Mouse (Mus musculus): ENCODE data around the gene Mea1.

Mea1 gene

GRCm38 (mm10) chr17:46667712-46668111 lies 10.9 kb upstream of the Mea1 start:
- DNase-seq (ENCODE audit: extremely low read depth, insufficient read length, low spot score), result no peak

- no peak for DNase-seq (ENCODE audit: extremely low read depth, insufficient read length, low spot score)
These were observed 8.7 kb upstream of the Mea1 start for GRCm38 (mm10) chr17:46669911-46670310.

GRCm38 (mm10) chr17:46673850-46674529 lies 4.6 kb upstream of the Mea1 start, which contains the start of gene Rrp36:
Gene Rrp36 (minus strand): TSS chr17:46674352.
- DNase-seq (ENCODE audit: extremely low read depth, insufficient read length, low spot score), result peak; percentile 94

DNA sequence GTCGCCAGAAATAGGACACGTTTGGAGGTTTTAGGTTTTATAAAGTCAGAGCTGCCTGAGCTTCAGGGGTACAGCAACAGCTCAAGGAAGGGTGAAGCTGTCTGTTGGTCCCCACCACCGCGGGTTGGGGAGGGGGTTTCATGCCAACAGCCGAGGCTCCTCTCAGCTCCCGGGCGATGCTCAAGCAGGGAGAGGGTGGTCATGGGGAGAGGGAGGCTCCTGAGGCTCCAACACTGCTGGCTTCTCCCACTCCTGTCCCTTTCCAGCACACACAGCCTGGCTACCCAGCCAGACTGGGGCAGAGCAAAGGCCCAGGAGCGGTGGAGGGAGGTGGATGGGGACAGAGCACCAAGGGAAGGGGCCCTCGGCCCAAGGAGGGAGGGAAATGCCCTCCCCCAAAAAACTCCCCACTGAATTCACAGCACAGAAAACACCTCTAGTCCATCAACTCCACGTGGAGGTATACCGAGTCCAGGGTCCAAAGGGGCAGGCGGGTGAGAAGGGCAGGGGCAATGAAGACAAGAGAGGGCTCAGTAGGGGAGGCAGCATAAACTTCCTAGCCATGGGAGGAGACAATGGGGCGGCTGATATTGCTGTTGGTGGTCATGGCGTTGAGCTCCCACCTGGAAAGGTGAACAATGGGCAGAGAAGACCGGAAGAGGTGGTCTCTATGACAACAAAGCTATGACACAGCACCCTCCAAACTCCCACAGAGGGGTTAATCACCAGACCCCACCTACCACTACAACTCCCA lies 3.9 kb upstream of the Mea1 start:
- no peak for DNase-seq (ENCODE audit: extremely low read depth, insufficient read length, low spot score)

DNA sequence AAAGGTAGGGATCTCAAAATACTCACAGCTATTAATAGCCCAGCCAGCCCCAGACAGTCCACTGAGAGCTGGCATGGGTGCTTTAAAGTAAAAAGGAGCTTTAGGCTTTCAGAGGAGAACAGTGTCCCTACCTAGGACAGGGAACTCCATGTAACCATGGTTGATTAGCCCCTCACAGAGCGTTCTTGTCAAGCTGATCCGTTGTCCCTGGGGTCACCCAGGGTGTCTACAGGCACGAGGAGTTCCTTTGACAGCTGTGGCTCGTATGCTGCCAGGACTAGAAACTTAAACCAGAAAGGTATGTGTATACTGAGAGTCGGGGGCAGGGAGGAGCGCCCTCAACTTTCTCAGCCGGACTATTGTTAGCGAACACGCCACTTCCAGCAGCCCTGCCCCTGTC lies 318 bp downstream of the Mea1 start:
- DNase-seq (ENCODE audit: extremely low read depth, insufficient read length, low spot score), result no peak

DNA sequence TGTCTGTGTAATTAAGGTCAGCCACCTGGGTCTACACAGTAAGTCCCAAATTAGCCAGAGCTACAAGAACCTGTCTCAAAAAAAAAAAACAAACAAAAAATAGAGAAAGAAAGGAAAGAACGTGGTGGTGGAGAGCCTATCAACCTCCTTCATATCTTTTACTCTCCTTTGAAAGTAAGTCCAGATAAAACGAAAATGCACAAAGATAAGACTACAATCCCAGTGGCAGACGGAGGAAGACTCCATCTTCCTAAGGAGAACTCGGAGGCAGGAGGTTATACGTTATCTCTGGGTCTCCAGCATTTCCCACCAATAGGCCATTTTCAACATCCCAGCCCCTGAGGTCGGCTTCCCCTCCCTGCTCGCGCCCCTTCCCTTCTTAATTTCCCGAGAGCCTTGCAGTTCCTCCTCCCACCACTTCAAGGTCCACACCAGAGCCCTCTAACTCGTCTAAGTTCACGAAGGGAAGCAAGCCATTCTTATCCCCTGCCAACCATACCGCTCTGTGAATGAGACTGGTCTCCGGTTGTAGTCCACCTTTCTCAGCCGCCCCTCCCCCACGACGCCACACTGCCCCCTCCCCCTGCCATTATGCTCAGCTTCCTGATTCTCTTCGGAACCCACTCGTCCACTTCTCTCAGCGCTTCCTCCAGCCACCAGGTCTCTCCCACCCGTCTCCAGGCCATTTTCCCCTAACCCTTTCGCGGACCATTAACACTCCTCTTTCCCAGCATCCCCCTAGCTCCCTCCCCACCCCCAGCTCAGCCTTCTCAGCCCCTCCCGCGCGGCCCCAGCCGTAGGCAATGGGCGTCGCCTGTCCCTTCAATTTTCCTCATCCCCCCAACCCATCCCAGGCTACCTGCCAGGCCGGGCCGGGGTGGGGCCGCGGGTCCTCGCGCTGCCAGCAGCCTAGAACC lies 1.5 kb downstream of the Mea1 start:
- no peak for DNase-seq (ENCODE audit: extremely low read depth, insufficient read length, low spot score)

- DNase-seq (ENCODE audit: extremely low read depth, insufficient read length, low spot score), result peak; percentile 99
These were observed 2.3 kb downstream of the Mea1 start, which contains the start of gene Klhdc3 for GRCm38 (mm10) chr17:46680760-46681373. Gene Klhdc3 (minus strand): TSS chr17:46680914.

GRCm38 (mm10) chr17:46681466-46682118 lies 3.0 kb downstream of the Mea1 start:
- DNase-seq (ENCODE audit: extremely low read depth, insufficient read length, low spot score), result no peak

- no peak for DNase-seq (ENCODE audit: extremely low read depth, insufficient read length, low spot score)
These were observed 4.2 kb downstream of the Mea1 start for GRCm38 (mm10) chr17:46682654-46683389.

DNA sequence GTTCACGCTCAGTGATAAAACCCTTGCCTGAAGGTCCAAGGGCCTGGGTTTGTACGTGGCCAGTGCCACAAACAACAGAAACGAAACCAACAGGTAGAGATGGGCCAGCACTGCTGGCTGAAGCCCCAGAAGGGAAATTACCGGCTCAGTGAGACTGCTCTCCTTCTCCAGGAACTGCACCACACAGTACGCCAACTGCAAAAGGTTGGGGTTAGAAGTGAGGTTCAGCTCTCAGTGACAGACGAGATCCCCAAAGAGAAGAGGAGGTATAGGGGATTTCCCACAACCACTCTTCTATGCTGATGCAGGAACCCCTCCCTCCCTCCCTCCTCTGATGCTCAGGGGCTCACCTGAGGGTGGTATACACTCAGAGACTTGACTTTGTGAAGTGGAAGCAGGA lies 7.3 kb downstream of the Mea1 start:
- DNase-seq (ENCODE audit: extremely low read depth, insufficient read length, low spot score), result no peak

- no peak for DNase-seq (ENCODE audit: extremely low read depth, insufficient read length, low spot score)
These were observed 12.1 kb downstream of the Mea1 start for GRCm38 (mm10) chr17:46690665-46691064.

- DNase-seq (ENCODE audit: extremely low read depth, insufficient read length, low spot score), result peak; percentile 73
These were observed 12.8 kb downstream of the Mea1 start for GRCm38 (mm10) chr17:46691390-46691789.

- DNase-seq (ENCODE audit: extremely low read depth, insufficient read length, low spot score), result no peak
These were observed 16.0 kb downstream of the Mea1 start for GRCm38 (mm10) chr17:46694517-46695063.

DNA sequence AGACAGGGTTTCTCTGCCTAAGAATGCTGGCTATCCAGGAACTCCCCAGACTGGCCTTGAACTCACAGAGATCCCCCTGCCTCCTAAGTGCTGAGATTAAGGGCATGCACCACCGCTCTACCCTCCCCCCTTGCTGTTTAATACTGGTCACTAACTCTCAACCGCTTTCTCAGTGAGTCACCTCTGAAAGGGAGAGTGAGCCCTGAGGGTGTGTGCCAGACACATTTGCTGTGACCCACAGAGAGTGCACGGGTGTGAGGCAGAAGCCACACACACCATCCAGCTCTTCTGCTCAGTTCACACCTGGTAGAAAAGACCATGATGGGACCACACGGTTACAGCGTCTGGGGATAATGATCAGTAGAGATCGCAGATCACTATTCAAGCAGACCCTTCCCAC lies 19.9 kb downstream of the Mea1 start:
- DNase-seq (ENCODE audit: extremely low read depth, insufficient read length, low spot score), result peak; percentile 63

DNA sequence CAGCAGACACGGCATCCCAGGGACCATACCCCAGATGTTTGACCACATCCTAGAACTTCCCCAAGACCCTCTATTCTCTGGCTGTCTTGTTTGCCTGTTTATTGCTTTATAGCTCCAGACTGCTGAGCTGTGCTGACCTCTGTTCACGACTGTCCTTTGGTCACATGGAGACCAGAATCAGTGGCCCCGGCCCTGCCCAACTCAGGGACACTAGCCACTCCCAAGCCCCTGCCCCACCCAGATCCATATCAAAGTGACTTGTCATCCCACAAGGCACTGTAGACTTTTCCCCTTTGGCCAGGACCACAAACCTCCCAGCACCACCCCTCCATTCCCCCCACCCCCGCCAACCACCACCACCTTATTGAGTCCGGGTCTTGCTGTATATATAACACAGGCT lies 20.7 kb downstream of the Mea1 start:
- DNase-seq (ENCODE audit: extremely low read depth, insufficient read length, low spot score), result no peak

GRCm38 (mm10) chr17:46699912-46700311 lies 21.3 kb downstream of the Mea1 start:
- DNase-seq (ENCODE audit: extremely low read depth, insufficient read length, low spot score), result no peak

GRCm38 (mm10) chr17:46701489-46701888 lies 22.9 kb downstream of the Mea1 start:
- DNase-seq (ENCODE audit: extremely low read depth, insufficient read length, low spot score), result no peak

- no peak for DNase-seq (ENCODE audit: extremely low read depth, insufficient read length, low spot score)
These were observed 23.5 kb downstream of the Mea1 start for GRCm38 (mm10) chr17:46702100-46702499.

GRCm38 (mm10) chr17:46702506-46702905 lies 23.9 kb downstream of the Mea1 start:
- no peak for DNase-seq (ENCODE audit: extremely low read depth, insufficient read length, low spot score)
